Mouse (Mus musculus) heart, postnatal 0 days (tissue): Measurements from ENCODE around the gene Hc. TPM values are rescaled to one million over a fixed set of nuclear protein-coding genes. Genes with fewer than 3 reads are reported as not detected.

Source experiments
- ATAC-seq: fragments of 200-750 bp; cut with Nextera tagmentation; 2 replicates; pipeline ENCODE4 v1.8.0; 2017; ENCODE audit warnings: low read depth, moderate number of reproducible peaks, moderate library complexity; ENCODE audit not compliant: insufficient read depth
- DNase-seq: peaks from one replicate; pipeline ENCODE4 v3.0.0-alpha.2; 2016; ENCODE audit warnings: low spot score
- H3K27ac ChIP-seq: fragments of 300-500 bp; sonication (generic); 2 replicates; pipeline ENCODE4 v1.5.1; 2014; ENCODE audit warnings: low read depth, mild to moderate bottlenecking
- H3K27me3 ChIP-seq: fragments of 300-500 bp; sonication (generic); 2 replicates; pipeline ENCODE4 v1.6.1; 2014; ENCODE audit warnings: low read length, mixed read lengths; ENCODE audit not compliant: control insufficient read depth, insufficient read depth
- H3K36me3 ChIP-seq: fragments of 300-500 bp; sonication (generic); replicated peaks from 2 replicates; pipeline ENCODE4 v1.6.1; 2014; ENCODE audit warnings: low read length, mixed read lengths; ENCODE audit not compliant: control insufficient read depth, insufficient read depth
- H3K4me1 ChIP-seq: fragments of 300-500 bp; sonication (generic); 2 replicates; pipeline ENCODE4 v1.6.1; 2014; ENCODE audit warnings: antibody characterized with exemption; ENCODE audit not compliant: control insufficient read depth, insufficient read depth
- H3K4me2 ChIP-seq: fragments of 300-500 bp; sonication (generic); 2 replicates; pipeline ENCODE4 v1.6.1; 2014; ENCODE audit warnings: low read depth, mild to moderate bottlenecking, low read length, moderate library complexity
- H3K4me3 ChIP-seq: fragments of 300-500 bp; sonication (generic); 2 replicates; pipeline ENCODE4 v1.5.1; 2014; ENCODE audit warnings: low read depth, low read length
- H3K9ac ChIP-seq: fragments of 300-500 bp; sonication (generic); replicated peaks from 2 replicates; pipeline ENCODE4 v1.6.1; 2014; ENCODE audit warnings: low read depth, low read length, mixed read lengths
- H3K9me3 ChIP-seq: fragments of 300-500 bp; sonication (generic); replicated peaks from 2 replicates; pipeline ENCODE4 v1.6.1; 2016; ENCODE audit warnings: low read length; ENCODE audit not compliant: control insufficient read depth
- CTCF ChIP-seq: IDR thresholded peaks from 2 replicates; pipeline ENCODE4 v1.5.1; 2016; ENCODE audit warnings: antibody characterized with exemption, control low read depth, low read depth
- EP300 ChIP-seq: IDR thresholded peaks from 2 replicates; pipeline ENCODE4 v1.6.1; 2016; ENCODE audit warnings: antibody characterized with exemption, low read depth
- WGBS: fragments of 180-500 bp; shearing (Covaris S2); extraction: QIAGEN DNeasy Blood & Tissue Kit; methylation state at CpG from one replicate; pipeline ENCODE4 v1.1.7; 2014; 5-methylcytosine and 5-hydroxymethylcytosine counted together
- polyA plus RNA-seq: library from polyadenylated mRNA; unstranded; fragments of >200 nt; fragmentation: Nextera tagmentation; extraction: Ambion mirVana; gene quantifications from 2 replicates; pipeline ENCODE4 v1.2.1, GENCODE M21; 2015
- total RNA-seq: library from RNA; depleted of rRNA; stranded (reverse); fragments of >200 nt; gene quantifications from 2 replicates; pipeline ENCODE4 v1.2.3, GENCODE M21; 2014; ENCODE audit warnings: low replicate concordance; rRNA removed

Gene Hc
- total RNA-seq (0.04 TPM in 1 of 2 replicates, not detected in the other), polyA plus RNA-seq (0.12 TPM in 1 of 2 replicates, not detected in the other)

GRCm38 (mm10) chr2:35061338-35061737, at the start of gene Hc:
TSS of gene Hc (minus strand) at chr2:35061438.
- no peaks in the 10 kb centered on the region for H3K4me1 ChIP-seq
- no peak for ATAC-seq
- WGBS, result 90% methylated on average over 5 of the region's 5 CpGs
- TF ChIP-seq EP300, result no peak
- no peak for TF ChIP-seq CTCF
- H3K9me3 ChIP-seq, result no peaks in the 10 kb centered on the region
- DNase-seq, result no peak
- no peak within 1 kb of the TSS for H3K4me3 ChIP-seq
- H3K4me2 ChIP-seq, result no peak within 1 kb of the TSS
- H3K36me3 ChIP-seq, result no peaks in the 10 kb centered on the region
- no peak within 1 kb of the TSS for H3K27ac ChIP-seq
- H3K9ac ChIP-seq, result no peak within 1 kb of the TSS
- no peaks in the 10 kb centered on the region for H3K27me3 ChIP-seq

- no peak for DNase-seq
- Histone ChIP-seq H3K4me3 (no peak overlapping the region), H3K27me3 (no peaks in the 10 kb centered on the region), H3K9ac (no peak overlapping the region), H3K4me2 (peak overlapping the region; percentile 77; the same call in 1 of the 2 replicates), H3K27ac (no peak overlapping the region), H3K4me1 (no peaks in the 10 kb centered on the region), H3K9me3 (no peaks in the 10 kb centered on the region), H3K36me3 (0 out of 2 replicates have a peak, but pooled peaks cover 3% of the 10 kb centered on the region)
- no peak for ATAC-seq
- no peak for TF ChIP-seq EP300
- TF ChIP-seq CTCF, result no peak
- 53% methylated on average over 2 of the region's 2 CpGs for WGBS
Measured at GRCm38 (mm10) chr2:35110521-35110920, 49.3 kb upstream of the Hc start.

- no peak for DNase-seq
- H3K27me3 ChIP-seq, result no peaks in the 10 kb centered on the region
- peak overlapping the region; percentile 78 for H3K4me3 ChIP-seq
- H3K9me3 ChIP-seq, result no peaks in the 10 kb centered on the region
- H3K36me3 ChIP-seq, result no peaks in the 10 kb centered on the region
- ATAC-seq, result no peak
- H3K27ac ChIP-seq, result peak overlapping the region; percentile 87
- no peaks in the 10 kb centered on the region for H3K4me1 ChIP-seq
- H3K9ac ChIP-seq, result peak overlapping the region; percentile 78
- TF ChIP-seq EP300, result no peak
- no peak for TF ChIP-seq CTCF
- peak overlapping the region; percentile 77 for H3K4me2 ChIP-seq
- WGBS, result 3% methylated on average over 13 of the region's 13 CpGs
Measured at GRCm38 (mm10) chr2:35109924-35110304, 48.7 kb upstream of the Hc start.

GRCm38 (mm10) chr2:35109141-35109923, 48.1 kb upstream of the Hc start, which contains the start of gene Cntrl:
TSS of gene Cntrl (plus strand) at chr2:35109492.
- H3K27me3 ChIP-seq, result no peaks in the 10 kb centered on the region
- no peaks in the 10 kb centered on the region for H3K4me1 ChIP-seq
- no peaks in the 10 kb centered on the region for H3K9me3 ChIP-seq
- H3K27ac ChIP-seq, result peak within 1 kb of the TSS; percentile 87
- H3K36me3 ChIP-seq, result no peaks in the 10 kb centered on the region
- WGBS, result under 1% methylated on average over 61 of the region's 62 CpGs
- peak within 1 kb of the TSS; percentile 78 for H3K9ac ChIP-seq
- TF ChIP-seq CTCF (no peak), EP300 (no peak)
- H3K4me3 ChIP-seq, result peak within 1 kb of the TSS; percentile 78
- peak; percentile 98 for ATAC-seq
- H3K4me2 ChIP-seq, result peak within 1 kb of the TSS; percentile 77
- DNase-seq, result peak; percentile 88

GRCm38 (mm10) chr2:35108712-35109111, 47.5 kb upstream of the Hc start:
- no peak for DNase-seq
- WGBS, result 32% methylated on average over 3 of the region's 3 CpGs
- H3K4me3 ChIP-seq, result peak overlapping the region; percentile 78
- no peaks in the 10 kb centered on the region for H3K4me1 ChIP-seq
- peak overlapping the region; percentile 78 for H3K9ac ChIP-seq
- H3K27ac ChIP-seq, result peak overlapping the region; percentile 87
- H3K9me3 ChIP-seq, result no peaks in the 10 kb centered on the region
- H3K27me3 ChIP-seq, result no peaks in the 10 kb centered on the region
- H3K4me2 ChIP-seq, result peak overlapping the region; percentile 77
- H3K36me3 ChIP-seq, result no peaks in the 10 kb centered on the region
- peak; percentile 36; the same call in 1 of the 2 replicates for ATAC-seq
- TF ChIP-seq CTCF, result peak; percentile 56
- no peak for TF ChIP-seq EP300
